Mouse (Mus musculus) mouse embryonic stem cell (cell line): Measurements from ENCODE around the gene Tmem208.

Experiments
- in situ Hi-C, 2 experiments: fragments of 300-500 bp; cut with MboI; formaldehyde crosslinking; loops; 1 replicate in 1 of 2; 3 replicates in 1 of 2; pipeline ENCODE4 v1.14.3; 2019 to 2020; ENCODE audit warnings: low sequenced_read_pairs in 2 of 2, low pct_unique_long_range_greater_than_20kb in 1 of 2, mixed read lengths in 1 of 2; ENCODE audit not compliant: unreplicated experiment in 1 of 2

Tmem208 gene

GRCm38 (mm10) chr8:105345061-105345975, 19.2 kb downstream of the Tmem208 start:
- in situ Hi-C loops, result no loop called here

GRCm38 (mm10) chr8:105346611-105347427, 20.7 kb downstream of the Tmem208 start:
- in situ Hi-C loops, result no loop called here

GRCm38 (mm10) chr8:105347428-105348221, 21.5 kb downstream of the Tmem208 start, which contains the start of gene Fhod1:
TSS of gene Fhod1 (minus strand) at chr8:105347953.
- in situ Hi-C loops, result no loop called here

GRCm38 (mm10) chr8:105348450-105349095, 22.4 kb downstream of the Tmem208 start, which contains the start of gene Slc9a5:
TSS of gene Slc9a5 (plus strand) at chr8:105348843.
- in situ Hi-C loops, result no loop called here

GRCm38 (mm10) chr8:105349096-105349771, 23.1 kb downstream of the Tmem208 start:
- in situ Hi-C loops, result no loop called here

- in situ Hi-C loops, result no loop called here
Observed at GRCm38 (mm10) chr8:105350186-105350585, 24.0 kb downstream of the Tmem208 start.

GRCm38 (mm10) chr8:105353583-105354135, 27.5 kb downstream of the Tmem208 start:
- in situ Hi-C loops, result no loop called here

- in situ Hi-C loops, result no loop called here
Observed at GRCm38 (mm10) chr8:105354549-105354948, 28.4 kb downstream of the Tmem208 start.

GRCm38 (mm10) chr8:105355179-105356024, 29.2 kb downstream of the Tmem208 start:
- in situ Hi-C loops, result no loop called here

- in situ Hi-C loops, result no loop called here
Observed at GRCm38 (mm10) chr8:105356681-105357080, 30.5 kb downstream of the Tmem208 start.

GRCm38 (mm10) chr8:105359208-105359607, 33.1 kb downstream of the Tmem208 start:
- in situ Hi-C loops, result no loop called here

GRCm38 (mm10) chr8:105359646-105360045, 33.5 kb downstream of the Tmem208 start:
- in situ Hi-C loops, result no loop called here

- in situ Hi-C loops, result no loop called here
Observed at GRCm38 (mm10) chr8:105361751-105362702, 35.9 kb downstream of the Tmem208 start.

GRCm38 (mm10) chr8:105367107-105367506, 41.0 kb downstream of the Tmem208 start:
- in situ Hi-C loops, result no loop called here

- in situ Hi-C loops, result no loop called here
Observed at GRCm38 (mm10) chr8:105372473-105372872, 46.3 kb downstream of the Tmem208 start.
